Mouse (Mus musculus): ENCODE results near the gene Wdsub1. TPM values are rescaled to one million over a fixed set of nuclear protein-coding genes. Genes with fewer than 3 reads are reported as not detected.
A peak's percentile ranks its signal among the peaks of the same experiment; 100 is the strongest.

The Wdsub1 gene
- 15.0 and 17.3 TPM in 2 replicates for polyA plus RNA-seq (2015; fragmentation: Nextera tagmentation; extraction: Ambion mirVana)

DNA sequence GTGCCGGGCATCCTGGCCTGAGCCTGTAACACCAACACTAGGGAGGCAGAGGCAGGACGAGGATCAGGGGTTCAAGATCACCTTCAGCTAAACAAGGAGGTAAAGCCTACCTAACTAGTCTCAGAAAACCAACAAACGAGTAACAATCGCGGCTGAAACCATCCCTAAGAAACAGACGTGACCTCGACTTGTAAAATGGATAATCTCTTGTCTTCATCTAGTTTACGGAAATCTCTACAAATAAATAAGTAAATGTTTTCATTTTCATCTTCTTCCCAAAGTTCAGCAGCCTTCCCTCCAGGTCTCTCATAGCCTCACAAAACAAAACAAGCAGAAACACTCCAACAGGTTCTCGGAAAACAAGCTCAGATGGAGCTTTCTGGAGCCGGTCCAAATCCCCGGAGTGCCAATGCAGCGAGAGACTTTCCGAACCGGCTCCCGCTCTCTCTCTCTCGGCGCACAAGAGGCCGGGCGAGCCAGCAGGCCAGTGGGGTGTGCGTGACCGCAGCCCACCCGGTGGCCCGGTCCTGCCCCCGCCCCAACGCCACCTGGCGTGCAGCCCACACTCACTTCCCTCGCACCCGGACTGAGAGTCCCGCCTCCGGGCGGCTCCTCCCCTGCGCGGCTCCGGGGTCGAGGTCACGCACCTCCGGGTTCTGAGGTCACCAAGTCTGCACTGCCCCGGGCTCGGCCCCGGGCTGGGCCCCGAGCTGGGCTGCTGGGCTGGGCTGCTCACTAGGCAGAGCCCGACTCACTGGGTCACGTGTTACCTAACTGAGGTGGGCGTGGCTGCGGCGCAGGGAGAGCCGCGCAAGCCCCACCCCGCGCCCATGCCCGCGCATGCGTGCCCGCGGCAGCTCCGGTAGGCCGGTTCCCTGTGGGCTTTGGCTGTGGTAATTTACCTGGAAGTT, at the start of gene Wdsub1:
TSS of gene Wdsub1 (minus strand) at position 761 of the 911 bp plus-strand sequence.
- peak within 1 kb of the TSS; percentile 30; the same call in 1 of the 2 replicates for H3K27ac ChIP-seq
- WGBS: 5% methylated on average over 57 of the region's 57 CpGs

DNA sequence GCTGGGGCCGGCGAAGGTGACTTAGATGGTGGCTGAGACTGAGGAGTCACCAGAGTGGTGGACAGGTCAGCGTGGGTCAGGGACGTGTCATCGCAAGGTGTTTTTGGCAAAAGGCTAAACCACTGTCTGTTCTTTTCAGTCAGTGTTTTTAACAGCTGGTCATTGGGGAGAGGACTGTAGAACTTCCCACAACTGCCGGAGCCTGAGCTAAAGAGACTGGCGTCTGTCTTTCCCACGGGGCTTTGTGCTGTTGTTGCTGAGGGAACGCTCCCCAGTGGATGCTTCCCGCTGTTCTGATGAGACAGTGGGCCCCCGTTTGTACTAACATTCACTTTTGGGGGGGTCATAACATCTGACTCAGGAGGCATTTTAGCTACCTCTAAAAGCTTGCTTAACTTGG, 31.2 kb upstream of the Wdsub1 start:
- Histone ChIP-seq H3K27me3 (no peaks in the 10 kb centered on the region), H3K9me3 (no peaks in the 10 kb centered on the region), H3K4me2 (no peak overlapping the region), H3K9ac (no peak overlapping the region), H3K27ac (no peak overlapping the region), H3K4me1 (replicated peaks) (no peaks in the 10 kb centered on the region), H3K36me3 (peaks cover 75% of the 10 kb centered on the region), H3K4me3 (no peak overlapping the region)
- 85% methylated on average over 11 of the region's 11 CpGs for WGBS
- ATAC-seq (ENCODE audit: low FRiP score): no peak

More for the DNA sequence above, at the start of gene Wdsub1:
- peak within 1 kb of the TSS; percentile 67 for H3K4me3 ChIP-seq
- H3K9me3 ChIP-seq: peaks cover 5% of the 10 kb centered on the region; the same call in 1 of the 2 replicates
- peak; percentile 95 for ATAC-seq (ENCODE audit: low FRiP score)
- no peaks in the 10 kb centered on the region for H3K27me3 ChIP-seq
- peaks cover 5% of the 10 kb centered on the region for H3K4me1 ChIP-seq (replicated peaks)
- peak within 1 kb of the TSS; percentile 86 for H3K4me2 ChIP-seq
- H3K36me3 ChIP-seq: no peaks in the 10 kb centered on the region
- H3K9ac ChIP-seq: peak within 1 kb of the TSS; percentile 77

- no peak overlapping the region for H3K4me3 ChIP-seq
- H3K36me3 ChIP-seq: peaks cover 69% of the 10 kb centered on the region
- 92% methylated on average over 9 of the region's 9 CpGs for WGBS
Measured at GRCm38 (mm10) chr2:59908048-59908447, 25.7 kb upstream of the Wdsub1 start.

DNA sequence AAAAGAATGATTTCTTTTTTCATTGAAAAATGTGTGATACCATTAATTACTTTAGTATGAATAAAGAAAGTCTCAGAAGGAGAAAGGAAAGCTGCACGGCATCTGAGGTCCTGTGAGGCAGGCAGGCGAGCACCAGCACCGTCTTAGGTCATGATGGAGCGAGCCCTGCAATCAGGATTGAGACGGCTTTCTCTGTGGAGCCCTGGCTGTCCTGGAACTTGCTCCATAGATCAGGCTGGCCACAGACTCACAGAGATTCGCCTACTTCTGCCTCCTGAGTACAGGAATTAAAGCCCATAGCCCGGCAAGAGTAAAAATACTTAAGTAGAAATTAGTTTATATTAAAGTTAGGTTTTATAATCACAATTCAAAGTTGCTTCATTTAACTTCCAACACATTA, 21.6 kb upstream of the Wdsub1 start:
- Histone ChIP-seq H3K9ac (no peak overlapping the region), H3K4me2 (no peak overlapping the region), H3K27ac (no peak overlapping the region), H3K36me3 (peaks cover 59% of the 10 kb centered on the region), H3K4me1 (replicated peaks) (no peaks in the 10 kb centered on the region), H3K4me3 (no peak overlapping the region), H3K27me3 (no peaks in the 10 kb centered on the region), H3K9me3 (no peaks in the 10 kb centered on the region)
- no peak for ATAC-seq (ENCODE audit: low FRiP score)
- 82% methylated on average over 7 of the region's 7 CpGs for WGBS

More at GRCm38 (mm10) chr2:59908048-59908447, 25.7 kb upstream of the Wdsub1 start:
- Histone ChIP-seq H3K9ac (no peak overlapping the region), H3K4me2 (no peak overlapping the region), H3K27ac (no peak overlapping the region), H3K27me3 (no peaks in the 10 kb centered on the region), H3K4me1 (replicated peaks) (no peaks in the 10 kb centered on the region), H3K9me3 (no peaks in the 10 kb centered on the region)
- no peak for ATAC-seq (ENCODE audit: low FRiP score)

GRCm38 (mm10) chr2:59898666-59899065, 16.3 kb upstream of the Wdsub1 start:
- no peak overlapping the region for H3K4me3 ChIP-seq
- H3K27me3 ChIP-seq: no peaks in the 10 kb centered on the region
- no peaks in the 10 kb centered on the region for H3K9me3 ChIP-seq
- H3K27ac ChIP-seq: no peak overlapping the region
- no peak for ATAC-seq (ENCODE audit: low FRiP score)
- no peaks in the 10 kb centered on the region for H3K4me1 ChIP-seq (replicated peaks)
- WGBS: 84% methylated on average over 4 of the region's 4 CpGs
- no peak overlapping the region for H3K4me2 ChIP-seq
- peaks cover 40% of the 10 kb centered on the region for H3K36me3 ChIP-seq
- H3K9ac ChIP-seq: no peak overlapping the region

GRCm38 (mm10) chr2:59898105-59898504, 15.7 kb upstream of the Wdsub1 start:
- Histone ChIP-seq H3K4me2 (no peak overlapping the region), H3K9ac (no peak overlapping the region), H3K9me3 (no peaks in the 10 kb centered on the region), H3K27me3 (no peaks in the 10 kb centered on the region), H3K4me3 (no peak overlapping the region), H3K4me1 (replicated peaks) (no peaks in the 10 kb centered on the region), H3K36me3 (peaks cover 37% of the 10 kb centered on the region), H3K27ac (no peak overlapping the region)
- WGBS: 86% methylated on average over 6 of the region's 7 CpGs
- 0 out of 2 replicates have a peak, but pooled peaks have one; percentile 28 for ATAC-seq (ENCODE audit: low FRiP score)

DNA sequence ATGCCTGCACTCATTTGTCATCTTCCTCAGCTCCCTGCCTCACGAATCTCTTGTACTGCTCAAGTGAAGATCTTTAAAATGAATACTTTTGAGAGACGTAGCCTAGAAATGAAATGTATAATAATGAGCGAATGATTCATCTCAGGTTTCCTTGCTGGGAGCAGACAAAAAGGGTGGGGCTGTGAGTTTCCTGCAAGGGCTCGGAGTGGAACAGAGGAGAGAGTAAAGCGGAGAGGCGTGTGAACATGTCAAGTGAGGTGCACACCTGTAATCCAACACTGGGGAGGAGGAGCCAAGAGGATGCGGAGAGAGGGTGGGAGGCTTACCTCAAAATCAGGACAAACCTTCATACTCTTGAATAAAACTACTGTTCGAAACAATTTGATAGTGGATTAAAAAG, 14.4 kb upstream of the Wdsub1 start:
- no peaks in the 10 kb centered on the region for H3K9me3 ChIP-seq
- H3K36me3 ChIP-seq: peaks cover 31% of the 10 kb centered on the region
- no peak for ATAC-seq (ENCODE audit: low FRiP score)
- no peak overlapping the region for H3K9ac ChIP-seq
- H3K27me3 ChIP-seq: no peaks in the 10 kb centered on the region
- H3K4me1 ChIP-seq (replicated peaks): no peaks in the 10 kb centered on the region
- no peak overlapping the region for H3K4me3 ChIP-seq
- H3K4me2 ChIP-seq: no peak overlapping the region
- 83% methylated on average over 8 of the region's 8 CpGs for WGBS
- H3K27ac ChIP-seq: no peak overlapping the region

DNA sequence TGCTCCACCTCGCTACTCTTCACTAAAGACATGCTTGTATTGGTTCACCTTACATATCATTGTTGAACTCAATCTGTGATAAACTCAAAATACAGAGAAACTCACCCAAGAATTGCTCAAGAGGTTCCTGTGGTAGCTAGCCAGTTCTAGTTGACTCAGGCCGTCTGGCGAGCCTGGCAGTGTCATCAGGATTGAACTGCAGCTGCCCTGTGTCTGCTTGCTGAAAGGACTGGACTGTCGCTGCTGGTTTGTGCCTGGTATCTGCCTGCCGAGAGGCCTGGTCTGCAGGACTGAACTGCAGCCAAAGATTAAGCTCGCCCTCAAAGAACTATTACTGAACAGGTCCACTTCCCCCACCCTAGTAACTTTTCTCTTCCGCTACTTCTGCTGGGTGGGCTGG, 14.0 kb upstream of the Wdsub1 start:
- H3K36me3 ChIP-seq: peaks cover 30% of the 10 kb centered on the region
- H3K27me3 ChIP-seq: no peaks in the 10 kb centered on the region
- H3K9me3 ChIP-seq: no peaks in the 10 kb centered on the region
- H3K4me1 ChIP-seq (replicated peaks): no peaks in the 10 kb centered on the region
- H3K27ac ChIP-seq: peak overlapping the region; percentile 23; the same call in 1 of the 2 replicates
- H3K4me2 ChIP-seq: no peak overlapping the region
- WGBS: 71% methylated on average over 7 of the region's 7 CpGs
- H3K9ac ChIP-seq: no peak overlapping the region
- ATAC-seq (ENCODE audit: low FRiP score): no peak
- H3K4me3 ChIP-seq: no peak overlapping the region

DNA sequence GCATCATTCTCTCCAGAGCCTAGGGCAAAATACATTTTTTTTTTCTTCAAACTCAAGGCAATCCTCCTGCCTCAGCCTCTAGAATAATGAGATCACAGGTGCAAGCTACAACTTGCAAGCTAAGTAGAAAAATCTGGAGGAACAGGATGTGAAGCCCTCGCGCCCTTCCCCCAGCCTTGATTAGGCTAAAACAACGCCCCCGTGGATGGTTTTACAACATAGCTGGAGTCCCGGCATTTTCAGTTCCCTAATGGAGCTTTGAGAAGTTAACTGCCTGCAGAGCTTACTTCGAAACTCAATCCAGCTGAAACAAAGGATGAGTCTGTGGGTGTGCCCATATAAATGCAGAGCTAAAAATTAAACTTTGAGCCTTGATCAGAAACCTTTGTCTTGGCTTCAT, 7.3 kb upstream of the Wdsub1 start:
- no peak for ATAC-seq (ENCODE audit: low FRiP score)
- no peak overlapping the region for H3K4me3 ChIP-seq
- peaks cover 7% of the 10 kb centered on the region; the same call in 1 of the 2 replicates for H3K36me3 ChIP-seq
- no peaks in the 10 kb centered on the region for H3K9me3 ChIP-seq
- WGBS: 85% methylated on average over 6 of the region's 6 CpGs
- H3K27ac ChIP-seq: no peak overlapping the region
- H3K9ac ChIP-seq: no peak overlapping the region
- no peak overlapping the region for H3K4me2 ChIP-seq
- H3K27me3 ChIP-seq: no peaks in the 10 kb centered on the region
- no peaks in the 10 kb centered on the region for H3K4me1 ChIP-seq (replicated peaks)

- peak overlapping the region; percentile 67 for H3K4me3 ChIP-seq
Measured at GRCm38 (mm10) chr2:59882742-59883281, 421 bp upstream of the Wdsub1 start.

DNA sequence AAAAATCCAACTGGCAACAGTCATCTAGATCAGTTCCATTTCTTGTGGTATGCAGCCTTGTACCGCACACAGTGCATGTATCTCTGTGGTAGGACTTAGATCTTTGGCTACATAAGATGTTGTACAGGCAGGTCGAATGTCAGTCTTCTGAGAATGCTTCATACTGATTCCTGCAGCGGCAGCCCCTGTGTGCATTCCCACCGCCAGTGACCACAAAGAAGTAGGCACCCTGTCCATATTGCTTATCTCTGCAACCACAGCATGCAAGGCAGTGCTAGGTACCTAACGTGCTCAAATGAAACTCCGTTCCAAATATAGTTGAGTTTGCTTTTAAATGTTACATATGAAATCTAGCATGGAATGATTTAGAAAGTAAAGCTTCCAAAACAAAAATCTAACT, 987 bp downstream of the Wdsub1 start:
- WGBS: 81% methylated on average over 6 of the region's 6 CpGs
- Histone ChIP-seq H3K9me3 (peaks cover 5% of the 10 kb centered on the region; the same call in 1 of the 2 replicates), H3K9ac (0 out of 2 replicates have a peak overlapping the region, but pooled peaks have one; percentile 77), H3K4me1 (replicated peaks) (peaks cover 5% of the 10 kb centered on the region), H3K27ac (no peak overlapping the region), H3K27me3 (no peaks in the 10 kb centered on the region), H3K4me3 (peak overlapping the region; percentile 67), H3K36me3 (no peaks in the 10 kb centered on the region), H3K4me2 (peak overlapping the region; percentile 86)
- ATAC-seq (ENCODE audit: low FRiP score): no peak

More at GRCm38 (mm10) chr2:59882742-59883281, 421 bp upstream of the Wdsub1 start:
- WGBS: 70% methylated on average over 8 of the region's 8 CpGs
- Histone ChIP-seq H3K9me3 (peaks cover 5% of the 10 kb centered on the region; the same call in 1 of the 2 replicates), H3K4me1 (replicated peaks) (peaks cover 5% of the 10 kb centered on the region), H3K4me2 (peak overlapping the region; percentile 86), H3K27ac (no peak overlapping the region), H3K36me3 (no peaks in the 10 kb centered on the region), H3K27me3 (no peaks in the 10 kb centered on the region), H3K9ac (no peak overlapping the region)
- peak; percentile 43 for ATAC-seq (ENCODE audit: low FRiP score)

DNA sequence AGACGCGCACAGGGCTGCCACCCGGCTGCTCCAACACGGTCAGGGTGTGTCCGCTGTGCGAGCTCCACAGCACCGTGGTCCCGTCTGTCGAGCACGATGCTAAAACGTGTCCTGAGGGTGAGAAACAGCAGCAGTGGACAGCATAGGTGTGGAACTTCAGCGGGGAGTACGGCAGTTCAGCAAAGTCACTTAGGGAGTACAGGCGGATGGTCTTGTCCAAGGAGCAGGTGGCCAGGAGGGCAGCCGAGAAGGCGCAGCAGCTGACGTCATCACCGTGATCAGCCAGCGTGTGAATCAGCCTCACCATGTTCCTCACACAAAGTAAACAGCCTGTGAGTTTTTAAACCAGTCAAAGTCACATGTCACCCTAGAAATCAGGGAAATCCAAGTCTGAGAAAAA, 4.2 kb downstream of the Wdsub1 start:
- no peak overlapping the region for H3K9ac ChIP-seq
- peaks cover 5% of the 10 kb centered on the region; the same call in 1 of the 2 replicates for H3K9me3 ChIP-seq
- H3K27me3 ChIP-seq: no peaks in the 10 kb centered on the region
- no peaks in the 10 kb centered on the region for H3K36me3 ChIP-seq
- ATAC-seq (ENCODE audit: low FRiP score): no peak
- H3K4me2 ChIP-seq: no peak overlapping the region
- no peak overlapping the region for H3K27ac ChIP-seq
- H3K4me3 ChIP-seq: no peak overlapping the region
- WGBS: 76% methylated on average over 19 of the region's 19 CpGs
- peaks cover 5% of the 10 kb centered on the region for H3K4me1 ChIP-seq (replicated peaks)
